Comparison of ENCODE assay signal across 9 mouse cellular contexts in genomic region chr8:11400244-11400643, GRCm38 (mm10).
DNase-seq lines count a peak whose midpoint lies in the region.
"Had no signal": no experiment of that assay in that cellular context is flagged by ENCODE, and none has a peak within 500 bp of the region (broad histone marks: within the 10 kb centered on the region; RNA-seq: fewer than 3 reads in every experiment).

No protein-coding gene starts in this region.

- H3K27me3 ChIP-seq in heart, embryonic 10.5 days (ENCODE audit: insufficient read depth, poor library complexity, severe bottlenecking) = no peaks in the 10 kb centered on the region

- no peaks in the 10 kb centered on the region for H3K9me3 ChIP-seq in heart, embryonic 10.5 days

- DNase-seq in heart, embryonic 10.5 days (ENCODE audit: low spot score) = no peak
- no peak for DNase-seq in heart, adult 9 months (ENCODE audit: low spot score in 2 of 2)
- peak; percentile 49 for DNase-seq in urinary bladder, postnatal 14 days (ENCODE audit: low spot score)
- no peak for DNase-seq in urinary bladder, postnatal 10 days (ENCODE audit: low spot score)
- peak; percentile 51 to 77 for DNase-seq in kidney, postnatal 25 days
- DNase-seq in left cerebral cortex, adult 11 months (ENCODE audit: low spot score) = no peak
- DNase-seq in cerebellum, postnatal 4 days (ENCODE audit: low spot score in 2 of 2) = no peak
- no peak for DNase-seq in layer of hippocampus, postnatal 10 days (ENCODE audit: low spot score in 2 of 2)
- DNase-seq: gastrocnemius, postnatal 25 days had no signal

- peaks cover 48% of the 10 kb centered on the region for H3K36me3 ChIP-seq in heart, embryonic 10.5 days

- 80% methylated on average over 8 of the region's 8 CpGs for WGBS in heart, embryonic 10.5 days

- no peak overlapping the region for H3K4me3 ChIP-seq in heart, embryonic 10.5 days

- H3K4me1 ChIP-seq in heart, embryonic 10.5 days = peaks cover 50% of the 10 kb centered on the region

- peak overlapping the region; percentile 3; the same call in 1 of the 2 replicates for H3K27ac ChIP-seq in heart, embryonic 10.5 days

Comparison
In these comparisons a context has a peak if more than half of its experiments do, and no peak if none do; other contexts are left out.
1. DNase-seq: peak in urinary bladder, postnatal 14 days (single experiment) and kidney, postnatal 25 days (2 of 2); none in heart, embryonic 10.5 days (single experiment), heart, adult 9 months (0 of 2), urinary bladder, postnatal 10 days (single experiment), left cerebral cortex, adult 11 months (single experiment), cerebellum, postnatal 4 days (0 of 2) and layer of hippocampus, postnatal 10 days (0 of 2).